Mouse (Mus musculus) hindbrain, embryonic 14.5 days (tissue): ENCODE results near the gene Hand1. TPM values are rescaled to one million over a fixed set of nuclear protein-coding genes. Genes with fewer than 3 reads are reported as not detected.

ENCODE experiments used
- ATAC-seq: fragments of 200-750 bp; cut with Nextera tagmentation; 2 replicates; pipeline ENCODE4 v1.8.0; 2017; ENCODE audit warnings: moderate number of reproducible peaks, mild to moderate bottlenecking, moderate TSS enrichment, moderate library complexity; ENCODE audit not compliant: low FRiP score
- DNase-seq: peaks from one replicate; pipeline ENCODE4 v3.0.0-alpha.2; 2015; ENCODE audit warnings: low spot score
- H3K27ac ChIP-seq: fragments of 300-500 bp; sonication (generic); 2 replicates; pipeline ENCODE4 v1.5.1; 2014; ENCODE audit warnings: mild to moderate bottlenecking, moderate library complexity
- H3K27me3 ChIP-seq: fragments of 300-500 bp; sonication (generic); 2 replicates; pipeline ENCODE4 v1.6.1; 2014; ENCODE audit warnings: mild to moderate bottlenecking, low read length, mixed read lengths; ENCODE audit not compliant: control insufficient read depth, insufficient read depth
- H3K36me3 ChIP-seq: fragments of 300-500 bp; sonication (generic); replicated peaks from 2 replicates; pipeline ENCODE4 v1.6.1; 2014; ENCODE audit not compliant: control insufficient read depth, insufficient read depth
- H3K4me1 ChIP-seq: fragments of 300-500 bp; sonication (generic); replicated peaks from 2 replicates; pipeline ENCODE4 v1.6.1; 2014; ENCODE audit warnings: antibody characterized with exemption, low read length, mixed read lengths; ENCODE audit not compliant: control insufficient read depth, insufficient read depth
- H3K4me2 ChIP-seq: fragments of 300-500 bp; sonication (generic); replicated peaks from 2 replicates; pipeline ENCODE4 v1.6.1; 2014; ENCODE audit warnings: mild to moderate bottlenecking, moderate library complexity
- H3K4me3 ChIP-seq: fragments of 300-500 bp; sonication (generic); replicated peaks from 2 replicates; pipeline ENCODE4 v1.5.1; 2014; ENCODE audit warnings: mild to moderate bottlenecking, low read length
- H3K9ac ChIP-seq: fragments of 300-500 bp; sonication (generic); 2 replicates; pipeline ENCODE4 v1.6.1; 2014
- H3K9me3 ChIP-seq: fragments of 300-500 bp; sonication (generic); 2 replicates; pipeline ENCODE4 v1.6.1; 2016; ENCODE audit warnings: low read length; ENCODE audit not compliant: control insufficient read depth
- WGBS: fragments of 180-500 bp; shearing (Covaris S2); extraction: QIAGEN DNeasy Blood & Tissue Kit; methylation state at CpG from one replicate; pipeline ENCODE4 v1.1.7; 2014; 5-methylcytosine and 5-hydroxymethylcytosine counted together
- polyA plus RNA-seq: library from polyadenylated mRNA; unstranded; fragments of >200 nt; fragmentation: Nextera tagmentation; extraction: Ambion mirVana; gene quantifications from 2 replicates; pipeline ENCODE4 v1.2.1, GENCODE M21; 2014

The Hand1 gene
- not detected in 2 replicates for polyA plus RNA-seq

GRCm38 (mm10) chr11:57832552-57833201, at the start of gene Hand1:
TSS of gene Hand1 (minus strand) at chr11:57832818.
- no peak for DNase-seq

GRCm38 (mm10) chr11:57876157-57876556, 43.5 kb upstream of the Hand1 start:
- no peaks in the 10 kb centered on the region for H3K4me1 ChIP-seq
- no peak overlapping the region for H3K4me3 ChIP-seq
- DNase-seq (no peak), ATAC-seq (no peak)
- no peak overlapping the region for H3K27ac ChIP-seq
- H3K27me3 ChIP-seq, result no peaks in the 10 kb centered on the region
- no peaks in the 10 kb centered on the region for H3K9me3 ChIP-seq
- no peak overlapping the region for H3K4me2 ChIP-seq
- no peak overlapping the region for H3K9ac ChIP-seq
- no peaks in the 10 kb centered on the region for H3K36me3 ChIP-seq
- 92% methylated on average over 2 of the region's 2 CpGs for WGBS

More at GRCm38 (mm10) chr11:57832552-57833201, at the start of gene Hand1:
- no peak for ATAC-seq
- Histone ChIP-seq H3K4me1 (0 out of 2 replicates have a peak, but pooled peaks cover 4% of the 10 kb centered on the region), H3K9me3 (no peaks in the 10 kb centered on the region), H3K27me3 (peaks cover 96% of the 10 kb centered on the region), H3K4me3 (no peak within 1 kb of the TSS), H3K9ac (no peak within 1 kb of the TSS), H3K27ac (no peak within 1 kb of the TSS), H3K4me2 (no peak within 1 kb of the TSS), H3K36me3 (no peaks in the 10 kb centered on the region)
- 2% methylated on average over 16 of the region's 23 CpGs for WGBS

GRCm38 (mm10) chr11:57873014-57873413, 40.4 kb upstream of the Hand1 start:
- WGBS, result 69% methylated on average over 3 of the region's 3 CpGs
- H3K4me1 ChIP-seq, result no peaks in the 10 kb centered on the region
- H3K9ac ChIP-seq, result no peak overlapping the region
- no peak for ATAC-seq
- no peaks in the 10 kb centered on the region for H3K27me3 ChIP-seq
- no peak overlapping the region for H3K4me3 ChIP-seq
- no peak overlapping the region for H3K4me2 ChIP-seq
- no peak overlapping the region for H3K27ac ChIP-seq
- DNase-seq, result no peak
- no peaks in the 10 kb centered on the region for H3K36me3 ChIP-seq
- no peaks in the 10 kb centered on the region for H3K9me3 ChIP-seq

DNA sequence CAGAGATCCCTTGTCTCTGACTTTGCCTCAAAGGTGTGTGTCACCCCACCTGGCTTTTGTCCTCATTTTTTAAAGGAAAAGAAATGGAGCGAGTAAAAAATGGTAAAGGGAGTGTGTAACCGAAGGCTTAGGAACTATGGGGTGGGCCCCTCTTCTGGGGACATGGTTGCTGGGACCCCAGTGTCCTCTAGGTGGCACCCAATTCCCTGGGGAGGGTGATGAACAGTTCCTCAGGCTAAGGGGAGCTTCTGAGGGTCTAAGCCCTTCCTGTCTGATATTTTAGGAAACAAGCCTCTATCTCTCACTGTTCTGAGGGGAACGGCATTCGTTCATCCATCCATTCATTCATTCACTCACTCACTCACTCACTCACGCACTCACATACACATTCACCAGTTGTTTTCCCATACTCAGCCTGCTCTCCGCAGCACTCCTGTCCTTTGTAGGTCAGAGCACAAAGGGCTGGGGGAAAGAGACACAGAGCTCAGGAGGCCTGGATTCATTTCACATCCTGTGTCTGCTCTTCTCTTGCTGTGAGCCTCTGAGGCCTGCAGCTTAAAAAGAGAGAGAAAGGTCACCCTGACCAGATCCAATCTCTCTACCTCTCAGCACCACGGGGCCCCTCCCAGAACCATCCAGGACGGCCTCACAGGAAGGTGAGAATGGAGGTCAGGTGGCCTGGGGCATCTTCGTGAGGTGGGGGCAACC, 36.3 kb upstream of the Hand1 start:
- WGBS, result 61% methylated on average over 9 of the region's 9 CpGs

DNA sequence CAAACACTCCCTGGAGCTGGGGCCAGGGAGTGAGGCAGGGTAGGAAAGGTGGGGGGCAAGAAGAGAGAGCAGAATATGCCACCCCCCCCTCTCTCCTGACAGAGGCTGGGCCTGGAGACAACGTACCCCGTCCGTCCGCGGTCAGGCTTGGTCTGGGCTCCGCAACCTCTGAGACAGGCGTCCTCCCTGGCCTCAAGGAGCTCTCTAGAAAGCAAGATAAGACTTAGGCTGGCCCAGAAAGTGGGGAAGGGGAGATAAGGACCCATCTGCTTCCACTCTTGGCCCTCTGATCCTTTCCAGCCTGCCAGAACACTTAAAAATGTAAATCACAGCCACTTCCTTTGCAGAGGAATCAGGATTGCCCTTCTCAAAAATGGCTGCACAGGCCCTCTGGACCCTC, 33.8 kb upstream of the Hand1 start:
- no peak for ATAC-seq
- 33% methylated on average over 6 of the region's 7 CpGs for WGBS
- no peak overlapping the region for H3K4me3 ChIP-seq
- H3K4me1 ChIP-seq, result no peaks in the 10 kb centered on the region
- no peaks in the 10 kb centered on the region for H3K27me3 ChIP-seq
- H3K9me3 ChIP-seq, result no peaks in the 10 kb centered on the region
- H3K36me3 ChIP-seq, result no peaks in the 10 kb centered on the region
- no peak overlapping the region for H3K4me2 ChIP-seq
- no peak overlapping the region for H3K9ac ChIP-seq
- DNase-seq, result no peak
- H3K27ac ChIP-seq, result no peak overlapping the region

More for the DNA sequence above, 36.3 kb upstream of the Hand1 start:
- H3K36me3 ChIP-seq, result no peaks in the 10 kb centered on the region
- H3K27me3 ChIP-seq, result no peaks in the 10 kb centered on the region
- no peaks in the 10 kb centered on the region for H3K9me3 ChIP-seq
- H3K27ac ChIP-seq, result no peak overlapping the region
- H3K4me1 ChIP-seq, result no peaks in the 10 kb centered on the region
- no peak overlapping the region for H3K9ac ChIP-seq
- DNase-seq, result peak; percentile 32
- no peak for ATAC-seq
- H3K4me2 ChIP-seq, result no peak overlapping the region
- no peak overlapping the region for H3K4me3 ChIP-seq

DNA sequence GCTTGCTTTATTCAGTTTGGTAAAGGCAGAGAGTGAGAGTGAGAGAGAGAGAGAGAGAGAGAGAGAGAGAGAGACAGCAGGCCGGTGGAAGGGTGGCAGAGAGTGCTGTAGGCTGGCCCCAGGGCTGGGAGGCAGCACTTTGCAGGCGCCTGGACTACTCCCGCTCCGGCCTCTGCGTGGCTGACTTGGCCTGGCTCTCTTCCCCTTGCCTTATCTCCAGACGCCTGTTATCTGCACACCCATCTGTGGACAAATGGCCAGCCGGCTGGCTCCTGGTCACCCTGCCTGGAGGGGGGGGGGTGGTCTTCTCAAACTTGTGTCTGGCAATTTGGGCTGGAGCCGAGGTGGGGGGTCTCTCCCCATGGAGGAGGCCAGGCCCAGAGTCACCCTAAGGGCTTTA, 32.0 kb upstream of the Hand1 start:
- 65% methylated on average over 6 of the region's 8 CpGs for WGBS
- Histone ChIP-seq H3K4me1 (no peaks in the 10 kb centered on the region), H3K36me3 (no peaks in the 10 kb centered on the region), H3K4me3 (no peak overlapping the region), H3K27ac (no peak overlapping the region), H3K9ac (no peak overlapping the region), H3K27me3 (no peaks in the 10 kb centered on the region), H3K9me3 (no peaks in the 10 kb centered on the region), H3K4me2 (no peak overlapping the region)
- no peak for DNase-seq
- no peak for ATAC-seq

DNA sequence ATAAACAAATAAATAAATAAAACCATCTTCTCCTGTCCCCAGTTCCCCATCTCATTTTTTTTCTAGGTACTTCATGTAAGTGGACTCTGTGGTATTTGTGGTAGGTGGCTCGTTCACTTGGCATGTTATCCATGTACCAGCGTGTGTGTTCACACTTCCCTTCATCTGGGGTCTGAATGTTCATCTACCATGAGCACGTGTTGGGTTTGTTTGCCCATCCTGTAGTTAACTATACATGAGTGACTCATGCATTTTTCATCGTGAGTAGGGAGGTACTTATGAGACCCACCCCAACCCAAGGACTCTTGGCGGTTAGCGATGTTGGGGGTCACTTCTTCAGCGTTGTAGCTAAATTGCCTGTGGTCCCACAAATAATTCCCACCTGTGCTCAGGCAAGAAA, 29.5 kb upstream of the Hand1 start:
- no peak overlapping the region for H3K9ac ChIP-seq
- no peak overlapping the region for H3K4me2 ChIP-seq
- H3K9me3 ChIP-seq, result no peaks in the 10 kb centered on the region
- no peak overlapping the region for H3K27ac ChIP-seq
- no peaks in the 10 kb centered on the region for H3K36me3 ChIP-seq
- no peaks in the 10 kb centered on the region for H3K27me3 ChIP-seq
- no peak overlapping the region for H3K4me3 ChIP-seq
- 95% methylated on average over 7 of the region's 7 CpGs for WGBS
- ATAC-seq (no peak), DNase-seq (no peak)
- H3K4me1 ChIP-seq, result no peaks in the 10 kb centered on the region

- H3K4me3 ChIP-seq, result no peak overlapping the region
- no peak overlapping the region for H3K4me2 ChIP-seq
- ATAC-seq (no peak), DNase-seq (no peak)
- H3K27ac ChIP-seq, result no peak overlapping the region
- no peaks in the 10 kb centered on the region for H3K4me1 ChIP-seq
- no peaks in the 10 kb centered on the region for H3K27me3 ChIP-seq
- WGBS, result 38% methylated on average over 4 of the region's 4 CpGs
- H3K9me3 ChIP-seq, result no peaks in the 10 kb centered on the region
- H3K36me3 ChIP-seq, result no peaks in the 10 kb centered on the region
- no peak overlapping the region for H3K9ac ChIP-seq
These were observed 25.1 kb upstream of the Hand1 start for GRCm38 (mm10) chr11:57857709-57858108.

DNA sequence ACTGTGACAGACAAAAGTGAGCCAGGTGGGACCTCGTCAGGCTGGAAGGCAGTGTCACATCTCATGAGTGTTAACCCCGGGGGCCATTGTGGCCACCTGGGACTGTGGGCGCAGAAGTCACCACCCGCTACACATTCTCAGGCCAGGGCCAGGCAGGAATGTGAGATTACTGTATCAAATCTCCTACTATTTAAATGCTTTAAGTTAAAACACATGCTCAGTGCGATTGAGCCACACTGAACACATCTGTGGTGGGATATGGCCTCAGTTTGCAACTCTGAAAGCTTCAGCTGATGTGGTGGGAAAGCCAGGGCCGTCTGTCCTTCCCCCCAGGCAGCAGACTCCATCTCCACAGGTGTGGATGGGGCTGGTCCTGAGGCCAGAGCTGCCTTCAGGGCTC, 21.0 kb upstream of the Hand1 start:
- Histone ChIP-seq H3K27ac (no peak overlapping the region), H3K4me1 (no peaks in the 10 kb centered on the region), H3K9ac (no peak overlapping the region), H3K4me2 (no peak overlapping the region), H3K27me3 (0 out of 2 replicates have a peak, but pooled peaks cover 5% of the 10 kb centered on the region), H3K4me3 (no peak overlapping the region), H3K36me3 (no peaks in the 10 kb centered on the region), H3K9me3 (no peaks in the 10 kb centered on the region)
- 76% methylated on average over 6 of the region's 6 CpGs for WGBS
- DNase-seq (no peak), ATAC-seq (no peak)
